Mouse (Mus musculus): ENCODE results near the gene Gsx1.

GRCm38 (mm10) chr5:147156376-147156775 lies 32.1 kb upstream of the Gsx1 start:
- TF ChIP-seq HCFC1 (IDR thresholded peaks at IDR 0.05; ENCODE audit: borderline replicate concordance, insufficient read depth, low read length): no peak
- TF ChIP-seq ZNF384 (IDR thresholded peaks at IDR 0.05; ENCODE audit: low read depth, low read length): no peak
- no peak for TF ChIP-seq MAFK (IDR thresholded peaks at IDR 0.05; ENCODE audit: insufficient read depth, low read depth, low read length)
- no peak for TF ChIP-seq ZC3H11A (IDR thresholded peaks at IDR 0.05; ENCODE audit: borderline replicate concordance, low read depth, low read length)
